Mouse (Mus musculus) intestine, embryonic 14.5 days (tissue): ENCODE data around the gene Noc4l. TPM values are rescaled to one million over a fixed set of nuclear protein-coding genes. Genes with fewer than 3 reads are reported as not detected.
A peak's percentile ranks its signal among the peaks of the same experiment; 100 is the strongest.

ENCODE experiments used
- ATAC-seq: fragments of 200-750 bp; cut with Nextera tagmentation; replicated peaks from 2 replicates; pipeline ENCODE4 v1.8.0; 2017; ENCODE audit warnings: low read depth, moderate number of reproducible peaks, moderate TSS enrichment, moderate library complexity; ENCODE audit not compliant: low FRiP score, low TSS enrichment
- DNase-seq: peaks from one replicate; pipeline ENCODE4 v3.0.0-alpha.2; 2018; ENCODE audit warnings: low spot score
- H3K27ac ChIP-seq: fragments of 300-500 bp; sonication (generic); 2 replicates; pipeline ENCODE4 v1.5.1; 2014; ENCODE audit warnings: low read depth, mild to moderate bottlenecking, control low read depth
- H3K27me3 ChIP-seq: fragments of 300-500 bp; sonication (generic); replicated peaks from 2 replicates; pipeline ENCODE4 v1.6.1; 2014; ENCODE audit warnings: low read length, control low read depth; ENCODE audit not compliant: control insufficient read depth, insufficient read depth
- H3K36me3 ChIP-seq: fragments of 300-500 bp; sonication (generic); 2 replicates; pipeline ENCODE4 v1.6.1; 2014; ENCODE audit warnings: low read length, control low read depth; ENCODE audit not compliant: control insufficient read depth, insufficient read depth
- H3K4me1 ChIP-seq: fragments of 300-500 bp; sonication (generic); replicated peaks from 2 replicates; pipeline ENCODE4 v1.6.1; 2014; ENCODE audit warnings: low read length, control low read depth, mixed read lengths; ENCODE audit not compliant: control insufficient read depth, insufficient read depth
- H3K4me2 ChIP-seq: fragments of 300-500 bp; sonication (generic); 2 replicates; pipeline ENCODE4 v1.6.1; 2014; ENCODE audit warnings: low read length
- H3K4me3 ChIP-seq: fragments of 300-500 bp; sonication (generic); 2 replicates; pipeline ENCODE4 v1.5.1; 2014; ENCODE audit warnings: low read depth, low read length, control low read depth, mixed read lengths
- H3K9ac ChIP-seq: fragments of 300-500 bp; sonication (generic); 2 replicates; pipeline ENCODE4 v1.6.1; 2014; ENCODE audit warnings: mild to moderate bottlenecking, low read length
- H3K9me3 ChIP-seq: fragments of 300-500 bp; sonication (generic); 2 replicates; pipeline ENCODE4 v1.6.1; 2016; ENCODE audit warnings: low read length, control low read depth; ENCODE audit not compliant: control insufficient read depth
- WGBS: fragments of 180-500 bp; shearing (Covaris S2); extraction: QIAGEN DNeasy Blood & Tissue Kit; methylation state at CpG from one replicate; pipeline ENCODE4 v1.1.7; 2014; 5-methylcytosine and 5-hydroxymethylcytosine counted together
- microRNA-seq: library from miRNA; unstranded; fragments of <30 nt; microRNA quantifications from one replicate; pipeline ENCODE4, GENCODE M21; 2016
- polyA plus RNA-seq: library from polyadenylated mRNA; unstranded; fragments of >200 nt; fragmentation: Nextera tagmentation; extraction: Ambion mirVana; gene quantifications from 2 replicates; pipeline ENCODE4 v1.2.1, GENCODE M21; 2014

Noc4l gene
- polyA plus RNA-seq, 1 experiment from 2014 or later, result 69.1 TPM

GRCm38 (mm10) chr5:110605531-110606221 lies 47.5 kb downstream of the Noc4l start:
- Histone ChIP-seq H3K4me2 (no peak overlapping the region), H3K27ac (no peak overlapping the region), H3K27me3 (no peaks in the 10 kb centered on the region), H3K9me3 (no peaks in the 10 kb centered on the region), H3K36me3 (no peaks in the 10 kb centered on the region), H3K4me3 (no peak overlapping the region), H3K9ac (no peak overlapping the region), H3K4me1 (0 out of 2 replicates have a peak, but pooled peaks cover 3% of the 10 kb centered on the region)
- WGBS, result 55% methylated on average over 5 of the region's 5 CpGs
- ATAC-seq (no peak), DNase-seq (no peak)

- Histone ChIP-seq H3K4me1 (0 out of 2 replicates have a peak, but pooled peaks cover 3% of the 10 kb centered on the region), H3K9me3 (no peaks in the 10 kb centered on the region), H3K27me3 (no peaks in the 10 kb centered on the region), H3K36me3 (no peaks in the 10 kb centered on the region), H3K4me3 (no peak overlapping the region), H3K4me2 (no peak overlapping the region), H3K9ac (no peak overlapping the region), H3K27ac (no peak overlapping the region)
- DNase-seq, result no peak
- ATAC-seq, result no peak
- 76% methylated on average over 2 of the region's 2 CpGs for WGBS
Observed at GRCm38 (mm10) chr5:110604311-110604710, 48.9 kb downstream of the Noc4l start.

DNA sequence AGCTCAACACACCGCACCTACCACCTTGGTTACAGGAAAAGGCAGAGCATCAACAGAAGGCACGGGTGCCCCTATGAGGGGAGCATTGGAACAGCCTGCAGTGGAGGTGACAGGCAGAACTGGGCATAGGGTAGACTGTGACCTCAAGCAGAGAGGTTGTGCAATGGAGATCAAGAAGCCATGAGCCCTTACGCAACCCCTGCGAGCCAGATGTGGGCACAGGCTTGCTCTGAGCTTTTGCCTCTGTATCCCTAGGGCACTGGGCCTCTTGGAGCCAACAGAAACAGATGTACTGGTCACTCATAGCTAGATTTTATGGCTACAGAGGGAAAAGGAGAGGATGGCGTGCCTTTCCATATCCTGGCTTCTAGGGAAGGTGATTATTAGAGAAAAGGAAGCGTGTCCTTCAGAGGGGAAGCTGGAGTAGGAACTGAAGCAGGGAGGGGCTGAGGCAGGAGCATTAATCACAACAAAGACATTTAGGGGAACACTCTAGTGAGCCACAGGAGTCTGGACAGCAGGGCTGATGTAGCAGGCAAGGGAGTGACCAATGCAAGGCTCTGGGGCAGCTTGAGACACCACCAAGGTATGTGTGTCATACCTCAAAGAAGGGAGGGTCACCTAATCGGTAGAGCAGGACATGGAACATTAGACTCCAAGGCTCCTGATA lies 50.1 kb downstream of the Noc4l start:
- H3K36me3 ChIP-seq, result no peaks in the 10 kb centered on the region
- H3K4me1 ChIP-seq, result 0 out of 2 replicates have a peak, but pooled peaks cover 3% of the 10 kb centered on the region
- ATAC-seq (no peak), DNase-seq (no peak)
- H3K4me2 ChIP-seq, result no peak overlapping the region
- H3K9ac ChIP-seq, result no peak overlapping the region
- 79% methylated on average over 7 of the region's 7 CpGs for WGBS
- H3K4me3 ChIP-seq, result no peak overlapping the region
- H3K9me3 ChIP-seq, result no peaks in the 10 kb centered on the region
- H3K27ac ChIP-seq, result no peak overlapping the region
- no peaks in the 10 kb centered on the region for H3K27me3 ChIP-seq

Small RNA genes within 50 kb of the gene (microRNA-seq; reads per million reads assigned to microRNA genes)
- gene Mir7026, result 1.5 reads per million, percentile 17 among the genes with 10 or more reads in this experiment

Other genes with a start within 250 kb of the Noc4l start
- 9.4 and 13.3 TPM in 2 replicates for gene Fbrsl1, start 204.9 kb downstream of the Noc4l start, polyA plus RNA-seq
- gene Galnt9, start 109.1 kb downstream of the Noc4l start, polyA plus RNA-seq, result 0.50 and 0.80 TPM in 2 replicates
- gene Ddx51, start within 50 bp of the Noc4l start, polyA plus RNA-seq, result 27.0 and 27.8 TPM in 2 replicates
- 39.5 and 41.8 TPM in 2 replicates for gene Ep400, start 117.3 kb upstream of the Noc4l start, polyA plus RNA-seq
- gene Pus1, start 127.2 kb upstream of the Noc4l start, polyA plus RNA-seq, result 36.4 and 40.4 TPM in 2 replicates
- gene Ulk1, start 156.7 kb upstream of the Noc4l start, polyA plus RNA-seq, result 24.8 and 29.2 TPM in 2 replicates
- gene Hscb, start 186.4 kb upstream of the Noc4l start, polyA plus RNA-seq, result 28.7 and 29.3 TPM in 2 replicates
- 35.8 and 37.8 TPM in 2 replicates for gene Chek2, start 186.6 kb upstream of the Noc4l start, polyA plus RNA-seq
- gene Ttc28, start 226.4 kb upstream of the Noc4l start, polyA plus RNA-seq, result 13.0 and 14.0 TPM in 2 replicates